Mouse (Mus musculus) myocyte (in vitro differentiated cells): Measurements from ENCODE around the gene Crybb1. TPM values are rescaled to one million over a fixed set of nuclear protein-coding genes. Genes with fewer than 3 reads are reported as not detected.

Experiments used
- H3K27me3 ChIP-seq: one replicate; pipeline ENCODE4 v1.6.1; 2011; ENCODE audit not compliant: control insufficient read depth, insufficient read depth, insufficient read length
- H3K36me3 ChIP-seq: one replicate; pipeline ENCODE4 v1.6.1; 2011; ENCODE audit not compliant: control insufficient read depth, insufficient read depth
- H3K4me2 ChIP-seq: one replicate; pipeline ENCODE4 v1.6.1; 2011; ENCODE audit warnings: low read depth, control low read depth
- H3K4me3 ChIP-seq: one replicate; pipeline ENCODE4 v1.5.1; 2011; ENCODE audit warnings: mild to moderate bottlenecking, control low read depth, moderate library complexity
- H3K79me2 ChIP-seq: one replicate; pipeline ENCODE4 v1.6.1; 2011; ENCODE audit not compliant: control insufficient read depth, insufficient read depth
- H3ac ChIP-seq: one replicate; pipeline ENCODE4 v1.6.1; 2011; ENCODE audit not compliant: control insufficient read depth, insufficient read length
- CEBPB ChIP-seq: IDR thresholded peaks from 2 replicates; pipeline ENCODE4 v1.6.1; 2011; ENCODE audit warnings: mild to moderate bottlenecking, moderate library complexity; ENCODE audit not compliant: poor library complexity, insufficient read depth, severe bottlenecking
- E2F4 ChIP-seq: IDR thresholded peaks from one replicate; pipeline ENCODE4 v1.6.1; 2011; ENCODE audit warnings: mild to moderate bottlenecking, control low read depth, moderate library complexity; ENCODE audit not compliant: insufficient read depth
- MAX ChIP-seq: IDR thresholded peaks from one replicate; pipeline ENCODE4 v1.6.1; 2011; ENCODE audit warnings: low read depth, mild to moderate bottlenecking, control low read depth
- MYOD1 ChIP-seq, 3 experiments: IDR thresholded peaks; one replicate each; pipeline ENCODE4 v1.6.1; 2011; ENCODE audit warnings: control low read depth in 2 of 3, low read depth in 2 of 3, mild to moderate bottlenecking in 2 of 3, moderate library complexity in 1 of 3; ENCODE audit not compliant: insufficient read length in 2 of 3, control insufficient read depth in 1 of 3
- MYOG ChIP-seq, 3 experiments: IDR thresholded peaks; one replicate each; pipeline ENCODE4 v1.6.1; 2011; ENCODE audit warnings: control low read depth in 2 of 3, low read depth in 2 of 3, mild to moderate bottlenecking in 2 of 3; ENCODE audit not compliant: insufficient read length in 2 of 3, control insufficient read depth in 1 of 3, insufficient read depth in 1 of 3
- POLR2A ChIP-seq: IDR thresholded peaks from one replicate; pipeline ENCODE4 v1.6.1; 2011; ENCODE audit warnings: low read depth, mild to moderate bottlenecking, control low read depth, moderate library complexity; ENCODE audit not compliant: insufficient read length
- POLR2AphosphoS2 ChIP-seq: IDR thresholded peaks from one replicate; pipeline ENCODE4 v1.6.1; 2011; ENCODE audit warnings: low read depth, control low read depth; ENCODE audit not compliant: insufficient read length
- REST ChIP-seq: IDR thresholded peaks from one replicate; pipeline ENCODE4 v1.6.1; 2011; ENCODE audit warnings: mild to moderate bottlenecking, control low read depth, moderate library complexity; ENCODE audit not compliant: insufficient read depth, insufficient read length
- SRF ChIP-seq: IDR thresholded peaks from one replicate; pipeline ENCODE4 v1.6.1; 2011; ENCODE audit warnings: low read depth; ENCODE audit not compliant: control insufficient read depth, insufficient read length
- TCF12 ChIP-seq: IDR thresholded peaks from one replicate; pipeline ENCODE4 v1.6.1; 2011; ENCODE audit warnings: mild to moderate bottlenecking, control low read depth; ENCODE audit not compliant: poor library complexity, insufficient read depth, severe bottlenecking
- TCF3 ChIP-seq: IDR thresholded peaks from one replicate; pipeline ENCODE4 v1.6.1; 2011; ENCODE audit warnings: low read depth, control low read depth; ENCODE audit not compliant: insufficient read length
- USF1 ChIP-seq: IDR thresholded peaks from one replicate; pipeline ENCODE4 v1.6.1; 2011; ENCODE audit warnings: low read depth, mild to moderate bottlenecking, control low read depth, moderate library complexity
- polyA plus RNA-seq: library from polyadenylated mRNA; unstranded; fragments of >200 nt; fragmentation: generic; extraction: Trizol; gene quantifications from one replicate; pipeline ENCODE4 v1.2.1, GENCODE M21; 2012; ENCODE audit warnings: missing spikeins

Crybb1 gene
- polyA plus RNA-seq, 1 experiment, result 0.36 TPM

DNA sequence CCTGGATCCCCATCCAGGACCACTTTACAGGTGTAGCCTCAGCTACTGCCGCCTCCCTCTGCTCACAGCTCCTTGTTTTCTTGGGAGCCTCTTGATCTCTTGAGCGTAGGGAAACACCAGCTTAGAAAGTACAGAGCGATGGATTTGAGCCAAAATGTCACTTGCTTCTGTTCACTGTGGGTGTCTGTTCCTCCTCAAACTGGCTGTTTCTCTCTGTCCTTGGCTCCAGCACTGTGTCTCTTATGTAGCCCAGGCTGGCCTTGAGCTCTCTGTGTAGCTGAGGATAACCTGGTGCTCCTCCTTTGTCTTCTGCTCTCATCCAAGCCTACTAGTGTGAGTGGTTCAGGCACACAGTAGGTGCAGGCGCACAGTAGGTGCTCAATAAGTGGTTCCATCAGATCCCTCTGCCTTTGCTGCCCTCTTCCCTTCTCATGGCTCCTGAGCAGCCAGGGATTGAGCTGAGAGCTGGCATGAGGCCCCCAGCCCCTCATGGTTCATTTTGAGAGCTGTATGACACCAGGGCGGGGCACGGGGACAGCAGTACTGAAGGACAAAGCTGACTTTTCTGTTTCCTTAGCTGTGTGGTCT, 45.2 kb downstream of the Crybb1 start:
- H3K79me2 ChIP-seq, result peaks cover 79% of the 10 kb centered on the region
- H3K4me3 ChIP-seq, result no peak overlapping the region
- no peaks in the 10 kb centered on the region for H3K36me3 ChIP-seq
- H3K4me2 ChIP-seq, result no peak overlapping the region
- no peaks in the 10 kb centered on the region for H3K27me3 ChIP-seq
- no peak for TF ChIP-seq REST
- TF ChIP-seq E2F4, result no peak
- no peak for TF ChIP-seq USF1
- no peak for TF ChIP-seq POLR2AphosphoS2
- TF ChIP-seq MYOD1 (IDR thresholded peaks at IDR 0.05; ENCODE audit: control insufficient read depth in 1 of 3, insufficient read length in 2 of 3, low read depth in 2 of 3), result no peak
- no peak for TF ChIP-seq TCF3
- no peak for TF ChIP-seq MYOG (IDR thresholded peaks at IDR 0.05; ENCODE audit: control insufficient read depth in 1 of 3, insufficient read depth in 1 of 3, insufficient read length in 2 of 3, low read depth in 2 of 3)
- no peak for TF ChIP-seq CEBPB
- no peak for TF ChIP-seq TCF12
- TF ChIP-seq POLR2A, result no peak
- no peak for TF ChIP-seq SRF
- no peak for TF ChIP-seq MAX
- H3ac ChIP-seq, result no peak overlapping the region

DNA sequence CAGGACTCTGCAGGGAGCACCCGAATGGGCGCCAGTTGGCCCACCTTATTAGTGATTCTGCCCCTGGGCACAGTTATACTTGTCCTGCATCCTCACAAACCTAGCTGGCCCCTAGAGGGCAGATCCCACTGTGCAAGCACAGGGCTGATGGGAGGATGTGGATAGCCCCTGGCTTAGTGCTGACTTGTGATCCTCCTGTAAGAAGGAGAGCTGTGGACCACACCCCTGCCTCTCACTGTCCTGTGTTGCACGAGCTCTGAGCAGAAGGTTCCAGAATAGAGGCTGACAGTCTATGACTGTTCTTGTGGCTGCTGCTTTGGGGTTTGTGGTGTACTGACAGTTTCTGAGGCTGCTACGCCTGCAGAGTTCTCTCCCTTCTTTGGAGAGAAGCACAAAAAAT, 46.1 kb downstream of the Crybb1 start:
- no peaks in the 10 kb centered on the region for H3K36me3 ChIP-seq
- H3K79me2 ChIP-seq, result peaks cover 70% of the 10 kb centered on the region
- no peaks in the 10 kb centered on the region for H3K27me3 ChIP-seq
- no peak overlapping the region for H3K4me3 ChIP-seq
- no peak for TF ChIP-seq CEBPB
- TF ChIP-seq MAX, result no peak
- no peak for TF ChIP-seq SRF
- TF ChIP-seq E2F4, result no peak
- TF ChIP-seq POLR2AphosphoS2, result no peak
- no peak for TF ChIP-seq TCF3
- no peak for TF ChIP-seq TCF12
- TF ChIP-seq REST, result no peak
- TF ChIP-seq POLR2A, result no peak
- no peak for TF ChIP-seq MYOD1 (IDR thresholded peaks at IDR 0.05; ENCODE audit: control insufficient read depth in 1 of 3, insufficient read length in 2 of 3, low read depth in 2 of 3)
- TF ChIP-seq MYOG (IDR thresholded peaks at IDR 0.05; ENCODE audit: control insufficient read depth in 1 of 3, insufficient read depth in 1 of 3, insufficient read length in 2 of 3, low read depth in 2 of 3), result no peak
- no peak for TF ChIP-seq USF1
- H3K4me2 ChIP-seq, result no peak overlapping the region
- no peak overlapping the region for H3ac ChIP-seq

DNA sequence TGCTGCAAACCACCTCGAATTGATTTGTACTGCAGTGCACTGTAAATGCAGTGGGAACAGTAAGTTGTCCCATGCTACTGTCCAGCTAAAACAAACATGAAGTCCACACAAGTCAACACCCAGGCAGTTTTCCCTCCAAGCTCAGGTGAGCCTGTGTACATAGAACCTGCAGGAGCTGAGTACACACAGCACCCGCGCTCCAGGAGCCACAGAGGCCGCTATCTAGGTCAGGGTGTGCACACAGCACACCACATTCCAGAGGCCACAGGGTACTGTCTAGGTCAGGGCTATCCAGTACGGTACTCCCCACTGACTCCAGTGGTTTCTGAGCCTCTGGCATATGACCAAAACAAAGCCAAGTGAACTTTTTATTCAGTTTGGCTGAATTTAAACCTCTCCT, 46.7 kb downstream of the Crybb1 start:
- Histone ChIP-seq H3K4me3 (no peak overlapping the region), H3ac (no peak overlapping the region), H3K36me3 (no peaks in the 10 kb centered on the region), H3K4me2 (no peak overlapping the region), H3K79me2 (peaks cover 64% of the 10 kb centered on the region), H3K27me3 (no peaks in the 10 kb centered on the region)
- TF ChIP-seq TCF12 (no peak), E2F4 (no peak), POLR2A (no peak), POLR2AphosphoS2 (no peak), USF1 (no peak), MAX (no peak), MYOG (IDR thresholded peaks at IDR 0.05; ENCODE audit: control insufficient read depth in 1 of 3, insufficient read depth in 1 of 3, insufficient read length in 2 of 3, low read depth in 2 of 3) (no peak), TCF3 (no peak), SRF (no peak), REST (no peak), CEBPB (no peak), MYOD1 (IDR thresholded peaks at IDR 0.05; ENCODE audit: control insufficient read depth in 1 of 3, insufficient read length in 2 of 3, low read depth in 2 of 3) (no peak)

DNA sequence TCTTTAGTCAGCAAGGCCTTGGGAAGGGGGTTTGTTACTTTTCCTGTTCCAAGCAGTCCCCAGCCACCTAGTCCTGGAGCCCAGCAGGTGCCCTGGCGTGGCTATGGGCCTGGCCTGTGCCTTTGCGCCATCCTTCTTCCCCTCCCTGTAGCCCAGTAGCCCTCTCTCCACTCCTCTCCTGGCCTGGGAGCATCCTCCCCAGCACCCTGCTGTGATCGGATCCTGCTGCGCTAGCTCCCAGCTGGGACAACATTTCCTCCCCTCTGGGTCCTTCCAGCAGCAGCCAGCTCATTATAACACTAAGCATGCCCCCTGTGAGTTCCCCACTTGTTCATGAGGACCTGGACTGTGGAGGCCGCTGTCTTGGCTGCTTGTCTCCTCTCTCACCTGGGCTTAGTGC, 50.2 kb downstream of the Crybb1 start:
- Histone ChIP-seq H3ac (no peak overlapping the region), H3K79me2 (peaks cover 29% of the 10 kb centered on the region), H3K36me3 (no peaks in the 10 kb centered on the region), H3K4me3 (no peak overlapping the region), H3K4me2 (no peak overlapping the region), H3K27me3 (no peaks in the 10 kb centered on the region)
- TF ChIP-seq USF1 (no peak), POLR2A (no peak), POLR2AphosphoS2 (no peak), E2F4 (no peak), MYOG (IDR thresholded peaks at IDR 0.05; ENCODE audit: control insufficient read depth in 1 of 3, insufficient read depth in 1 of 3, insufficient read length in 2 of 3, low read depth in 2 of 3) (no peak), MAX (no peak), REST (no peak), TCF12 (no peak), CEBPB (no peak), MYOD1 (IDR thresholded peaks at IDR 0.05; ENCODE audit: control insufficient read depth in 1 of 3, insufficient read length in 2 of 3, low read depth in 2 of 3) (no peak), TCF3 (no peak), SRF (no peak)
